Mouse (Mus musculus) ES-E14 (cell line): Measurements from ENCODE around the gene Rusc1.

ENCODE experiments used
- ZC3H11A ChIP-seq: IDR thresholded peaks from 2 replicates; pipeline ENCODE4 v1.6.1; 2012; ENCODE audit warnings: low read depth, mild to moderate bottlenecking, inconsistent platforms, low read length, borderline replicate concordance
- ZNF384 ChIP-seq: IDR thresholded peaks from 2 replicates; pipeline ENCODE4 v1.6.1; 2012; ENCODE audit warnings: low read depth, low read length, inconsistent platforms

GRCm38 (mm10) chr3:89133752-89134151 lies 40.6 kb upstream of the Rusc1 start:
- no peak for TF ChIP-seq ZNF384
- TF ChIP-seq ZC3H11A, result no peak
